Mouse (Mus musculus) heart, postnatal 0 days (tissue): ENCODE data around the gene Sema3a.
A peak's percentile ranks its signal among the peaks of the same experiment; 100 is the strongest.

Experiments
- CTCF ChIP-seq: IDR thresholded peaks from 2 replicates; pipeline ENCODE4 v1.5.1; 2016; ENCODE audit warnings: antibody characterized with exemption, control low read depth, low read depth
- EP300 ChIP-seq: IDR thresholded peaks from 2 replicates; pipeline ENCODE4 v1.6.1; 2016; ENCODE audit warnings: antibody characterized with exemption, low read depth

DNA sequence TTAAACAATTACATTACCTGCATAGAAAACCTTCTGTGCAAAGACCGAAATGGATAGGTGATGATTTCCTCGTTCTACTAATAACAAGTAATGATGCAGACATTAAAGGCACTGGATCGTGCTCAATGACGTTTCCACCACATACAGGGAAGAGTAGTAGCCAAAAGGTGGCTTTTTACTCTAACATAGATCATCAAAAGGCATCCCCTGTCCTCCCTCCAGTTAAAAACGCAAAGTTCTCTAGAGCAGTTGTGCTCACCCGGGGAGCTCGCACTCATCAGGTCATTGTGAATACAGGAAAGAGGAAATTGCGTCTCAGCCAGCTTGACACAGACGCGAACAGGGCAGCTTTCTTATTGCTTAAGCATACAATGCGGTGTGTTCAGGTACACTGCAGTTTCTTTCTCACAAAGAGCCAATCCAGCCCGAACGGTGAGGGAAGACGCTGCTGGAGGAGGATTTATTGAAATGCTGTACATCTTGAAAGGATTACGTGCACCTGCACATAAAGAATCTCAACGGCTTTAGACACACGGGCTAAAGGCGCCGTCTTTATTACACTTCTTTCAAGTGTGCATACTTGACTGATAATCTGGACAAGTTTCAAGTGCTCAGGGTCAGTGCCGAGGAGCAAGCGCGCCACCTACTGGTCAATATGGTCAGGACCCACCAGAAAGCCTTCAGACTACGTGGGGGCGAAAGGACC, 503.5 kb downstream of the Sema3a start:
- TF ChIP-seq CTCF (peak; percentile 96), EP300 (no peak)
